Mouse (Mus musculus) myocyte (in vitro differentiated cells): ENCODE data around the gene Mark4.

Source experiments
- E2F4 ChIP-seq: IDR thresholded peaks from one replicate; pipeline ENCODE4 v1.6.1; 2011; ENCODE audit warnings: mild to moderate bottlenecking, control low read depth, moderate library complexity; ENCODE audit not compliant: insufficient read depth
- TCF12 ChIP-seq: IDR thresholded peaks from one replicate; pipeline ENCODE4 v1.6.1; 2011; ENCODE audit warnings: mild to moderate bottlenecking, control low read depth; ENCODE audit not compliant: poor library complexity, insufficient read depth, severe bottlenecking
- USF1 ChIP-seq: IDR thresholded peaks from one replicate; pipeline ENCODE4 v1.6.1; 2011; ENCODE audit warnings: low read depth, mild to moderate bottlenecking, control low read depth, moderate library complexity

- TF ChIP-seq E2F4 (no peak), USF1 (no peak), TCF12 (no peak)
Observed at GRCm38 (mm10) chr7:19489525-19489924, 30.9 kb upstream of the Mark4 start.
